Comparison of ENCODE assay signal across 9 mouse cellular contexts in genomic region chr6:35253474-35253873, GRCm38 (mm10). TPM values are rescaled to one million over a fixed set of nuclear protein-coding genes. Genes with fewer than 3 reads are reported as not detected.
DNase-seq lines count a peak whose midpoint lies in the region; ATAC-seq and TF ChIP-seq lines count a peak whose summit lies in the region.
"Had no signal": no experiment of that assay in that cellular context is flagged by ENCODE, and none has a peak within 500 bp of the region (broad histone marks: within the 10 kb centered on the region; RNA-seq: fewer than 3 reads in every experiment).

No protein-coding gene starts in this region.

- ATAC-seq in kidney, postnatal 0 days (replicated peaks; ENCODE audit: low FRiP score, low read depth): no peak
- 0 out of 2 replicates have a peak, but pooled peaks have one; percentile 1 for ATAC-seq in erythroblast, adult 5-6 weeks (replicated peaks; ENCODE audit: low FRiP score, poor library complexity, severe bottlenecking)
- no peak for ATAC-seq in neural tube, embryonic 13.5 days (ENCODE audit: low read depth)

- no peak for TF ChIP-seq CTCF in kidney, postnatal 0 days (IDR thresholded peaks at IDR 0.05; ENCODE audit: low read depth)

- no peak for DNase-seq in kidney, postnatal 0 days (ENCODE audit: low spot score)
- no peak for DNase-seq in kidney, adult 18-20 months
- no peak for DNase-seq in limb, embryonic 10.5 days (ENCODE audit: low spot score)
- DNase-seq in right cerebral cortex, adult 18-20 months: no peak
- DNase-seq in spleen, adult 18-20 months: no peak
- DNase-seq in adrenal gland, postnatal 10 days: no peak

- H3K4me2 ChIP-seq in kidney, postnatal 0 days (ENCODE audit: low read length): peak overlapping the region; percentile 66
- H3K4me2 ChIP-seq in neural tube, embryonic 13.5 days: peak overlapping the region; percentile 70

- H3K4me3 ChIP-seq in kidney, postnatal 0 days (replicated peaks; ENCODE audit: low read depth, low read length): peak overlapping the region; percentile 79
- H3K4me3 ChIP-seq in limb, embryonic 10.5 days: peak overlapping the region; percentile 81
- peak overlapping the region; percentile 67 for H3K4me3 ChIP-seq in neural tube, embryonic 13.5 days

- WGBS in kidney, postnatal 0 days: 41% methylated on average over 5 of the region's 5 CpGs
- WGBS in limb, embryonic 10.5 days: 38% methylated on average over 5 of the region's 5 CpGs
- WGBS in neural tube, embryonic 13.5 days: 39% methylated on average over 5 of the region's 5 CpGs

- H3K36me3 ChIP-seq in kidney, postnatal 0 days (ENCODE audit: insufficient read depth, low read length): 0 out of 2 replicates have a peak, but pooled peaks cover 1% of the 10 kb centered on the region
- H3K36me3 ChIP-seq in limb, embryonic 10.5 days: peaks cover 2% of the 10 kb centered on the region; the same call in 1 of the 2 replicates
- H3K36me3 ChIP-seq in neural tube, embryonic 13.5 days: no peaks in the 10 kb centered on the region

- H3K4me1 ChIP-seq in kidney, postnatal 0 days (replicated peaks; ENCODE audit: insufficient read depth, low read length): peaks cover 22% of the 10 kb centered on the region
- peaks cover 25% of the 10 kb centered on the region for H3K4me1 ChIP-seq in limb, embryonic 10.5 days
- peaks cover 34% of the 10 kb centered on the region for H3K4me1 ChIP-seq in neural tube, embryonic 13.5 days (replicated peaks)

- no peaks in the 10 kb centered on the region for H3K27me3 ChIP-seq in kidney, postnatal 0 days (ENCODE audit: insufficient read depth, low read length)
- H3K27me3 ChIP-seq in limb, embryonic 10.5 days (ENCODE audit: low read depth, poor library complexity, severe bottlenecking): no peaks in the 10 kb centered on the region
- no peaks in the 10 kb centered on the region for H3K27me3 ChIP-seq in neural tube, embryonic 13.5 days

- peak overlapping the region; percentile 84; the same call in 1 of the 2 replicates for H3K9ac ChIP-seq in kidney, postnatal 0 days (ENCODE audit: low read depth, low read length)
- H3K9ac ChIP-seq in neural tube, embryonic 13.5 days: peak overlapping the region; percentile 80

- H3K27ac ChIP-seq in kidney, postnatal 0 days: no peak overlapping the region
- H3K27ac ChIP-seq in limb, embryonic 10.5 days: peak overlapping the region; percentile 93; the same call in 1 of the 2 replicates
- H3K27ac ChIP-seq in neural tube, embryonic 13.5 days (replicated peaks): no peak overlapping the region

- no peaks in the 10 kb centered on the region for H3K9me3 ChIP-seq in kidney, postnatal 0 days (replicated peaks; ENCODE audit: low read length)
- H3K9me3 ChIP-seq in limb, embryonic 10.5 days (replicated peaks): no peaks in the 10 kb centered on the region
- no peaks in the 10 kb centered on the region for H3K9me3 ChIP-seq in neural tube, embryonic 13.5 days

RNA-seq across cellular contexts. Expression of gene Slc13a4, which starts 54.5 kb away (rescaled TPM):
- 0.19 and 0.30 TPM in 2 replicates for polyA plus RNA-seq in kidney, postnatal 0 days (2015; fragmentation: Nextera tagmentation; extraction: Ambion mirVana)
- not detected in 2 replicates for total RNA-seq in erythroblast, adult 5-6 weeks (2015; ENCODE audit: low replicate concordance)
- not detected in 2 replicates for total RNA-seq in erythroblast, adult 5-6 weeks (2017; ENCODE audit: low replicate concordance)
- polyA plus RNA-seq in limb, embryonic 10.5 days (2016; fragmentation: Nextera tagmentation; extraction: Ambion mirVana): 0.38 and 0.40 TPM in 2 replicates
- 1.3 and 2.1 TPM in 2 replicates for polyA plus RNA-seq in neural tube, embryonic 13.5 days (2015; fragmentation: Nextera tagmentation; extraction: Ambion mirVana)
- under 1 TPM; 0.30 to 0.33 TPM for total RNA-seq in adrenal gland, postnatal 10 days (2021)
- total RNA-seq: hematopoietic stem cell, adult 5-6 weeks had no signal
